Mouse (Mus musculus) intestine, embryonic 14.5 days (tissue): ENCODE measurements at regions not wholly inside any gene's neighbourhood (a gene's known extent, or its start where the extent isn't known, plus 50 kb on each side); places are given as distances from the start of the nearest gene placed in this dataset.
A peak's percentile ranks its signal among the peaks of the same experiment; 100 is the strongest.
"Not testable (repeated sequence)": the region's sequence is repeated elsewhere in the genome, so short reads cannot be mapped to it uniquely, and the experiment has no call there.

ENCODE experiments used
- ATAC-seq: fragments of 200-750 bp; cut with Nextera tagmentation; replicated peaks from 2 replicates; pipeline ENCODE4 v1.8.0; 2017; ENCODE audit warnings: low read depth, moderate number of reproducible peaks, moderate TSS enrichment, moderate library complexity; ENCODE audit not compliant: low FRiP score, low TSS enrichment
- DNase-seq: peaks from one replicate; pipeline ENCODE4 v3.0.0-alpha.2; 2018; ENCODE audit warnings: low spot score
- H3K27ac ChIP-seq: fragments of 300-500 bp; sonication (generic); 2 replicates; pipeline ENCODE4 v1.5.1; 2014; ENCODE audit warnings: low read depth, mild to moderate bottlenecking, control low read depth
- H3K27me3 ChIP-seq: fragments of 300-500 bp; sonication (generic); replicated peaks from 2 replicates; pipeline ENCODE4 v1.6.1; 2014; ENCODE audit warnings: low read length, control low read depth; ENCODE audit not compliant: control insufficient read depth, insufficient read depth
- H3K36me3 ChIP-seq: fragments of 300-500 bp; sonication (generic); 2 replicates; pipeline ENCODE4 v1.6.1; 2014; ENCODE audit warnings: low read length, control low read depth; ENCODE audit not compliant: control insufficient read depth, insufficient read depth
- H3K4me1 ChIP-seq: fragments of 300-500 bp; sonication (generic); replicated peaks from 2 replicates; pipeline ENCODE4 v1.6.1; 2014; ENCODE audit warnings: low read length, control low read depth, mixed read lengths; ENCODE audit not compliant: control insufficient read depth, insufficient read depth
- H3K4me2 ChIP-seq: fragments of 300-500 bp; sonication (generic); 2 replicates; pipeline ENCODE4 v1.6.1; 2014; ENCODE audit warnings: low read length
- H3K4me3 ChIP-seq: fragments of 300-500 bp; sonication (generic); 2 replicates; pipeline ENCODE4 v1.5.1; 2014; ENCODE audit warnings: low read depth, low read length, control low read depth, mixed read lengths
- H3K9ac ChIP-seq: fragments of 300-500 bp; sonication (generic); 2 replicates; pipeline ENCODE4 v1.6.1; 2014; ENCODE audit warnings: mild to moderate bottlenecking, low read length
- H3K9me3 ChIP-seq: fragments of 300-500 bp; sonication (generic); 2 replicates; pipeline ENCODE4 v1.6.1; 2016; ENCODE audit warnings: low read length, control low read depth; ENCODE audit not compliant: control insufficient read depth
- WGBS: fragments of 180-500 bp; shearing (Covaris S2); extraction: QIAGEN DNeasy Blood & Tissue Kit; methylation state at CpG from one replicate; pipeline ENCODE4 v1.1.7; 2014; 5-methylcytosine and 5-hydroxymethylcytosine counted together

GRCm38 (mm10) chr1:4660081-4660480 lies 147.6 kb upstream of the Gm37988 start:
- DNase-seq, ATAC-seq, H3K4me2 ChIP-seq, H3K27me3 ChIP-seq, H3K36me3 ChIP-seq, H3K27ac ChIP-seq, H3K9me3 ChIP-seq, H3K9ac ChIP-seq, H3K4me3 ChIP-seq, H3K4me1 ChIP-seq: not testable (repeated sequence)
- WGBS, result 76% methylated on average over 7 of the region's 7 CpGs

GRCm38 (mm10) chr1:4660616-4661015 lies 147.1 kb upstream of the Gm37988 start:
- H3K36me3 ChIP-seq, ATAC-seq, H3K9ac ChIP-seq, H3K4me2 ChIP-seq, DNase-seq, H3K9me3 ChIP-seq, H3K27me3 ChIP-seq, H3K27ac ChIP-seq, H3K4me1 ChIP-seq, H3K4me3 ChIP-seq: not testable (repeated sequence)
- 91% methylated on average over 5 of the region's 5 CpGs for WGBS

- Histone ChIP-seq H3K4me1 (no peaks in the 10 kb centered on the region), H3K9ac (no peak overlapping the region), H3K27ac (no peak overlapping the region), H3K4me3 (no peak overlapping the region), H3K9me3 (no peaks in the 10 kb centered on the region), H3K4me2 (no peak overlapping the region), H3K36me3 (no peaks in the 10 kb centered on the region), H3K27me3 (no peaks in the 10 kb centered on the region)
- WGBS, result 79% methylated on average over 1 of the region's 1 CpGs
- ATAC-seq (no peak), DNase-seq (no peak)
These were observed 145.9 kb upstream of the Gm37988 start for GRCm38 (mm10) chr1:4661761-4662160.

GRCm38 (mm10) chr1:4669732-4670131 lies 138.0 kb upstream of the Gm37988 start:
- Histone ChIP-seq H3K27me3 (no peaks in the 10 kb centered on the region), H3K36me3 (no peaks in the 10 kb centered on the region), H3K4me1 (no peaks in the 10 kb centered on the region; the same call in 1 of the 2 replicates), H3K9ac (no peak overlapping the region), H3K27ac (no peak overlapping the region), H3K4me2 (no peak overlapping the region), H3K4me3 (no peak overlapping the region), H3K9me3 (no peaks in the 10 kb centered on the region)
- no peak for ATAC-seq
- no peak for DNase-seq
- 28% methylated on average over 1 of the region's 1 CpGs for WGBS

GRCm38 (mm10) chr1:4671237-4672019 lies 136.3 kb upstream of the Gm37988 start:
- H3K4me2 ChIP-seq, result no peak overlapping the region
- no peak overlapping the region for H3K4me3 ChIP-seq
- H3K27ac ChIP-seq, result no peak overlapping the region; the same call in 1 of the 2 replicates
- no peaks in the 10 kb centered on the region; the same call in 1 of the 2 replicates for H3K4me1 ChIP-seq
- H3K36me3 ChIP-seq, result no peaks in the 10 kb centered on the region
- ATAC-seq (no peak), DNase-seq (no peak)
- no peak overlapping the region for H3K9ac ChIP-seq
- H3K9me3 ChIP-seq, result no peaks in the 10 kb centered on the region
- H3K27me3 ChIP-seq, result no peaks in the 10 kb centered on the region
- WGBS, result 17% methylated on average over 1 of the region's 1 CpGs

- Histone ChIP-seq H3K9ac (no peak overlapping the region), H3K4me3 (no peak overlapping the region), H3K9me3 (no peaks in the 10 kb centered on the region), H3K36me3 (no peaks in the 10 kb centered on the region), H3K4me2 (no peak overlapping the region), H3K27me3 (no peaks in the 10 kb centered on the region), H3K4me1 (no peaks in the 10 kb centered on the region; the same call in 1 of the 2 replicates), H3K27ac (no peak overlapping the region)
- 9% methylated on average over 4 of the region's 4 CpGs for WGBS
- no peak for DNase-seq
- no peak for ATAC-seq
These were observed 135.3 kb upstream of the Gm37988 start for GRCm38 (mm10) chr1:4672344-4672743.

- Histone ChIP-seq H3K27me3 (no peaks in the 10 kb centered on the region), H3K4me2 (no peak overlapping the region), H3K27ac (no peak overlapping the region), H3K9me3 (no peaks in the 10 kb centered on the region), H3K4me1 (no peaks in the 10 kb centered on the region), H3K4me3 (no peak overlapping the region), H3K9ac (no peak overlapping the region), H3K36me3 (no peaks in the 10 kb centered on the region)
- WGBS, result 86% methylated on average over 9 of the region's 9 CpGs
- ATAC-seq, result no peak
- no peak for DNase-seq
These were observed 120.1 kb upstream of the Gm37988 start for GRCm38 (mm10) chr1:4687605-4688004.

- ATAC-seq (no peak), DNase-seq (no peak)
- Histone ChIP-seq H3K36me3 (no peaks in the 10 kb centered on the region), H3K27me3 (no peaks in the 10 kb centered on the region), H3K9me3 (no peaks in the 10 kb centered on the region), H3K27ac (no peak overlapping the region), H3K4me3 (no peak overlapping the region), H3K4me1 (no peaks in the 10 kb centered on the region), H3K4me2 (peak overlapping the region; percentile 40), H3K9ac (no peak overlapping the region)
- WGBS, result 25% methylated on average over 26 of the region's 26 CpGs
These were observed 118.6 kb upstream of the Gm37988 start for GRCm38 (mm10) chr1:4689096-4689495.

GRCm38 (mm10) chr1:4703316-4703715 lies 104.4 kb upstream of the Gm37988 start:
- ATAC-seq (no peak), DNase-seq (no peak)
- Histone ChIP-seq H3K9me3 (no peaks in the 10 kb centered on the region), H3K9ac (no peak overlapping the region), H3K27me3 (no peaks in the 10 kb centered on the region), H3K4me1 (no peaks in the 10 kb centered on the region), H3K27ac (no peak overlapping the region), H3K36me3 (no peaks in the 10 kb centered on the region), H3K4me3 (no peak overlapping the region), H3K4me2 (no peak overlapping the region)
- WGBS, result 76% methylated on average over 3 of the region's 3 CpGs
